Mouse (Mus musculus) heart, embryonic 11.5 days (tissue): Measurements from ENCODE around the gene Cmc1. TPM values are rescaled to one million over a fixed set of nuclear protein-coding genes. Genes with fewer than 3 reads are reported as not detected.

Experiments used
- ATAC-seq: fragments of 200-750 bp; cut with Nextera tagmentation; replicated peaks from 2 replicates; pipeline ENCODE4 v1.8.0; 2017; ENCODE audit warnings: moderate library complexity; ENCODE audit not compliant: insufficient number of reproducible peaks, low FRiP score, low TSS enrichment
- H3K27ac ChIP-seq: fragments of 300-500 bp; sonication (generic); 2 replicates; pipeline ENCODE4 v1.5.1; 2014; ENCODE audit warnings: mild to moderate bottlenecking, low read depth, low read length
- H3K27me3 ChIP-seq: fragments of 300-500 bp; sonication (generic); 2 replicates; pipeline ENCODE4 v1.6.1; 2014; ENCODE audit warnings: mild to moderate bottlenecking, low read length, mixed read lengths; ENCODE audit not compliant: control insufficient read depth, insufficient read depth
- H3K36me3 ChIP-seq: fragments of 300-500 bp; sonication (generic); 2 replicates; pipeline ENCODE4 v1.6.1; 2014; ENCODE audit warnings: mild to moderate bottlenecking, low read length, moderate library complexity, mixed read lengths; ENCODE audit not compliant: control insufficient read depth, insufficient read depth
- H3K4me1 ChIP-seq: fragments of 300-500 bp; sonication (generic); 2 replicates; pipeline ENCODE4 v1.6.1; 2014; ENCODE audit warnings: low read length; ENCODE audit not compliant: control insufficient read depth, insufficient read depth
- H3K4me2 ChIP-seq: fragments of 300-500 bp; sonication (generic); 2 replicates; pipeline ENCODE4 v1.6.1; 2014; ENCODE audit warnings: mild to moderate bottlenecking, moderate library complexity
- H3K4me3 ChIP-seq: fragments of 300-500 bp; sonication (generic); 2 replicates; pipeline ENCODE4 v1.5.1; 2014; ENCODE audit warnings: low read depth, low read length
- H3K9ac ChIP-seq: fragments of 300-500 bp; sonication (generic); 2 replicates; pipeline ENCODE4 v1.6.1; 2014; ENCODE audit warnings: mild to moderate bottlenecking, low read depth, low read length, moderate library complexity
- H3K9me3 ChIP-seq: fragments of 300-500 bp; sonication (generic); replicated peaks from 2 replicates; pipeline ENCODE4 v1.6.1; 2016; ENCODE audit warnings: low read length; ENCODE audit not compliant: control insufficient read depth
- WGBS: fragments of 180-500 bp; shearing (Covaris S2); extraction: QIAGEN DNeasy Blood & Tissue Kit; methylation state at CpG from one replicate; pipeline ENCODE4 v1.1.7; 2014; ENCODE audit not compliant: insufficient replicate concordance; 5-methylcytosine and 5-hydroxymethylcytosine counted together
- polyA plus RNA-seq: library from polyadenylated mRNA; unstranded; fragments of >200 nt; fragmentation: Nextera tagmentation; extraction: Ambion mirVana; gene quantifications from 2 replicates; pipeline ENCODE4 v1.2.1, GENCODE M21; 2014

Gene Cmc1
- polyA plus RNA-seq, 1 experiment from 2014 or later = 39.3 TPM

GRCm38 (mm10) chr9:118034990-118035389, 115.0 kb downstream of the Cmc1 start:
- H3K36me3 ChIP-seq = no peaks in the 10 kb centered on the region
- ATAC-seq = no peak
- H3K9me3 ChIP-seq = no peaks in the 10 kb centered on the region
- no peak overlapping the region for H3K4me2 ChIP-seq
- WGBS = 83% methylated on average over 3 of the region's 3 CpGs
- H3K4me1 ChIP-seq = no peaks in the 10 kb centered on the region
- no peak overlapping the region for H3K9ac ChIP-seq
- no peaks in the 10 kb centered on the region for H3K27me3 ChIP-seq
- H3K4me3 ChIP-seq = no peak overlapping the region
- H3K27ac ChIP-seq = no peak overlapping the region

- H3K4me3 ChIP-seq = no peak overlapping the region
- no peaks in the 10 kb centered on the region for H3K27me3 ChIP-seq
- no peak overlapping the region for H3K27ac ChIP-seq
- H3K36me3 ChIP-seq = no peaks in the 10 kb centered on the region
- H3K9ac ChIP-seq = no peak overlapping the region
- WGBS = 57% methylated on average over 2 of the region's 2 CpGs
- H3K4me1 ChIP-seq = no peaks in the 10 kb centered on the region
- no peaks in the 10 kb centered on the region for H3K9me3 ChIP-seq
- H3K4me2 ChIP-seq = no peak overlapping the region
- ATAC-seq = no peak
Measured at GRCm38 (mm10) chr9:118031694-118032093, 118.3 kb downstream of the Cmc1 start.

- no peak overlapping the region for H3K4me2 ChIP-seq
- H3K27me3 ChIP-seq = no peaks in the 10 kb centered on the region
- H3K27ac ChIP-seq = no peak overlapping the region
- WGBS = 57% methylated on average over 1 of the region's 1 CpGs
- H3K4me3 ChIP-seq = no peak overlapping the region
- no peaks in the 10 kb centered on the region for H3K36me3 ChIP-seq
- H3K4me1 ChIP-seq = no peaks in the 10 kb centered on the region
- no peak for ATAC-seq
- no peak overlapping the region for H3K9ac ChIP-seq
- no peaks in the 10 kb centered on the region for H3K9me3 ChIP-seq
Measured at GRCm38 (mm10) chr9:118030252-118030651, 119.7 kb downstream of the Cmc1 start.

GRCm38 (mm10) chr9:118029490-118029889, 120.5 kb downstream of the Cmc1 start:
- no peaks in the 10 kb centered on the region for H3K9me3 ChIP-seq
- no peak overlapping the region for H3K27ac ChIP-seq
- no peaks in the 10 kb centered on the region for H3K4me1 ChIP-seq
- no peaks in the 10 kb centered on the region for H3K36me3 ChIP-seq
- H3K9ac ChIP-seq = no peak overlapping the region
- ATAC-seq = no peak
- no peak overlapping the region for H3K4me3 ChIP-seq
- no peaks in the 10 kb centered on the region for H3K27me3 ChIP-seq
- 45% methylated on average over 4 of the region's 4 CpGs for WGBS
- no peak overlapping the region for H3K4me2 ChIP-seq

- Histone ChIP-seq H3K9ac (no peak overlapping the region), H3K27ac (no peak overlapping the region), H3K4me1 (no peaks in the 10 kb centered on the region), H3K4me3 (no peak overlapping the region), H3K4me2 (no peak overlapping the region), H3K9me3 (no peaks in the 10 kb centered on the region), H3K36me3 (no peaks in the 10 kb centered on the region), H3K27me3 (no peaks in the 10 kb centered on the region)
- WGBS = 61% methylated on average over 2 of the region's 2 CpGs
- ATAC-seq = no peak
Measured at GRCm38 (mm10) chr9:118024966-118025365, 125.0 kb downstream of the Cmc1 start.

Other genes with a start within 250 kb of the Cmc1 start
- gene Azi2, start 109.7 kb downstream of the Cmc1 start, polyA plus RNA-seq = 68.6 and 79.7 TPM in 2 replicates